Mouse (Mus musculus) effector memory CD4-positive, alpha-beta T cell, adult 7 months (primary cell): ENCODE data around the gene Ddi2. TPM values are rescaled to one million over a fixed set of nuclear protein-coding genes. Genes with fewer than 3 reads are reported as not detected.

Experiments
- polyA plus RNA-seq: library from polyadenylated mRNA; unstranded; fragments of 100-300 nt; shearing (Covaris generic); gene quantifications from one replicate; pipeline ENCODE4 v1.2.1, GENCODE M21; 2017

Ddi2 gene
- 38.8 TPM for polyA plus RNA-seq

GRCm38 (mm10) chr4:141722731-141723672 is at the start of gene Ddi2:
Ddi2 (minus strand) TSS chr4:141723419.

DNA sequence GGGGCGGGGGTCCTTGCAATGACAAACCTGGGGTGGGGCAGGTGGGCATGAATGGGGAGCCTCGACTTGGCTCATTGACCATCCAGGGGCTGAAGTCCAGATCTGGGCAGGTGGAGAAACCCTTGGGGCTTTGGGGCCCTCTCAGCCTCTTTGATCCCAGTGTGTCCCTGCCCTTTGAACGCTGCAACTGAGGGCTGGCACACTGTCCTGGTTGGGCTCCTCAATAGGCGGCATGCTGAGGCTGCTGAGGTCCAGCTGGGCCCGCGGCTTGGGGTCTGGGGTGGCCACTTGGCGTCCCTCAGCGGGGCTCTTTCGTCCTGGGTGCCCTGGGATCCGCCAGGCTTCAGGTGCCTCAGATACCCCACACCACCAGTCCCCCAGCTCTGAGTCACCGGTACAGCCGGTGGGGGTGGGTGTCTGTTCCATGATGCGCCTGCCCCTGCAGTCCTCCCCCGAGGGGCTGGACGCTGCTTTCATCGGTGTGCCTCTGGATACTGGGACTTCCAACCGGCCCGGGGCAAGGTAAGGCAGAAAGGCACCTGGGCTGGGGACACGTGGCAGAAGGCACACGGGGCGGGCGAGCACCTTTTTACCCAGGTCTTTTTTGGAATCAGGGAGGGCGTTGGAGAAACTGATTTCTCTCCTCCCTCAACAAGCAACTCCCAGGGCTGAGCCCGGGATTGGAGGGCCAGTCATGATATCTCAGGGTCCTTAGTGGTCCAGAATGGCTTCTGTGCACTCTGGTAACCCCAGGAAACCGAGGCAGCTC is 23.5 kb upstream of the Ddi2 start, which contains the start of gene Agmat:
TSS of gene Agmat (plus strand) at position 95 of the 769 bp plus-strand sequence.

GRCm38 (mm10) chr4:141685499-141685898 is 37.7 kb downstream of the Ddi2 start, which contains the start of gene Rsc1a1:
Rsc1a1 (minus strand) TSS chr4:141685599.

GRCm38 (mm10) chr4:141664799-141665198 is 58.4 kb downstream of the Ddi2 start, which contains the start of gene Plekhm2:
Plekhm2 (minus strand) TSS chr4:141664899.

Other genes with a start within 250 kb of the Ddi2 start
- gene Spen, start 184.8 kb downstream of the Ddi2 start, polyA plus RNA-seq = 21.2 TPM
- not detected for gene Fblim1, start 117.3 kb downstream of the Ddi2 start, polyA plus RNA-seq
- gene Tmem82, start 104.8 kb downstream of the Ddi2 start, polyA plus RNA-seq = 0.35 TPM
- not detected for gene Slc25a34, start 99.6 kb downstream of the Ddi2 start, polyA plus RNA-seq
- gene Plekhm2, start 58.5 kb downstream of the Ddi2 start, polyA plus RNA-seq = 9.7 TPM
- gene Rsc1a1, start 37.8 kb downstream of the Ddi2 start, polyA plus RNA-seq = 0.98 TPM
- gene Agmat, start 23.3 kb upstream of the Ddi2 start, polyA plus RNA-seq = not detected
- gene Dnajc16, start 67.5 kb upstream of the Ddi2 start, polyA plus RNA-seq = 3.6 TPM
- gene Casp9, start 70.2 kb upstream of the Ddi2 start, polyA plus RNA-seq = 9.1 TPM
- 0.66 TPM for gene Cela2a, start 102.7 kb upstream of the Ddi2 start, polyA plus RNA-seq
- gene Ctrc, start 122.9 kb upstream of the Ddi2 start, polyA plus RNA-seq = not detected
- 129 TPM for gene Efhd2, start 151.5 kb upstream of the Ddi2 start, polyA plus RNA-seq